ENCODE assay signal across 9 mouse cellular contexts in genomic region chr17:35295796-35296195, GRCm38 (mm10). TPM values are rescaled to one million over a fixed set of nuclear protein-coding genes. Genes with fewer than 3 reads are reported as not detected.
A peak's percentile ranks its signal among the peaks of the same experiment; 100 is the strongest.
DNase-seq lines count a peak whose midpoint lies in the region; ATAC-seq and TF ChIP-seq lines count a peak whose summit lies in the region.
"Not testable (repeated sequence)": the region's sequence is repeated elsewhere in the genome, so short reads cannot be mapped to it uniquely, and the experiment has no call there.
"Had no signal": no experiment of that assay in that cellular context is flagged by ENCODE, and none has a peak within 500 bp of the region (broad histone marks: within the 10 kb centered on the region; RNA-seq: fewer than 3 reads in every experiment).

No protein-coding gene starts in this region.

- intact Hi-C loops in gastrocnemius, postnatal 36 days (cut with DNase I): not testable (repeated sequence)

- H3K9ac ChIP-seq in liver, adult 2 months (ENCODE audit: low read depth, low read length); stomach, postnatal 0 days (ENCODE audit: low read length): not testable (repeated sequence)

- peak; percentile 60; the same call in 1 of the 2 replicates for ATAC-seq in common myeloid progenitor, adult 5-6 weeks (replicated peaks; ENCODE audit: low read depth, poor library complexity, severe bottlenecking)
- not testable (repeated sequence) for ATAC-seq in stomach, postnatal 0 days (ENCODE audit: low FRiP score, low TSS enrichment)

- TF ChIP-seq POLR2A in liver, adult 2 months (IDR thresholded peaks at IDR 0.05; ENCODE audit: extremely low read depth, insufficient read depth, low read length): not testable (repeated sequence)

- not testable (repeated sequence) for H3K79me2 ChIP-seq in liver, adult 2 months (ENCODE audit: control insufficient read depth, insufficient read depth, low read length)

- peak; percentile 64 for TF ChIP-seq CTCF in liver, adult 2 months (IDR thresholded peaks at IDR 0.05; ENCODE audit: low read depth, low read length)
- TF ChIP-seq CTCF in stomach, postnatal 0 days (IDR thresholded peaks at IDR 0.05; ENCODE audit: low read depth): peak; percentile 80

- H3K27ac ChIP-seq in liver, adult 2 months (replicated peaks; ENCODE audit: insufficient read depth, low read depth, low read length); stomach, postnatal 0 days (replicated peaks): not testable (repeated sequence)

- not testable (repeated sequence) for TF ChIP-seq EP300 in stomach, postnatal 0 days (optimal IDR thresholded peaks at IDR 0.05)

- H3K9me3 ChIP-seq in stomach, postnatal 0 days (ENCODE audit: control insufficient read depth, low read length): not testable (repeated sequence)

- whole genome bisulfite sequencing in liver, adult 2 months: 3% methylated on average over 5 of the region's 5 CpGs
- WGBS in stomach, postnatal 0 days: 1% methylated on average over 5 of the region's 5 CpGs

- H3K4me2 ChIP-seq in stomach, postnatal 0 days (replicated peaks; ENCODE audit: low read depth): not testable (repeated sequence)

- not testable (repeated sequence) for H3K4me1 ChIP-seq in liver, adult 2 months (ENCODE audit: control insufficient read depth, insufficient read depth, low read length); stomach, postnatal 0 days (replicated peaks; ENCODE audit: control insufficient read depth, insufficient read depth)

- H3K36me3 ChIP-seq in liver, adult 2 months (ENCODE audit: control insufficient read depth, insufficient read depth, low read length); stomach, postnatal 0 days (ENCODE audit: control insufficient read depth, insufficient read depth, low read length): not testable (repeated sequence)

- H3K27me3 ChIP-seq in liver, adult 2 months (ENCODE audit: control insufficient read depth, insufficient read depth, low read length); stomach, postnatal 0 days (ENCODE audit: control insufficient read depth, insufficient read depth, low read length): not testable (repeated sequence)

- peak; percentile 78 for DNase-seq in 3T3-L1 (ENCODE audit: low read depth, low spot score)
- peak; percentile 46 to 88 for DNase-seq in adrenal gland, adult (ENCODE audit: inconsistent age in 2 of 2, low spot score in 1 of 2)
- DNase-seq in gastrocnemius, postnatal 36 days: peak; percentile 31 to 52
- DNase-seq in kidney, adult 9 months: peak; percentile 65
- DNase-seq in liver, adult 2 months (ENCODE audit: extremely low read depth, low read depth, low spot score): not testable (repeated sequence)
- DNase-seq in natural killer cell, adult 2 months (ENCODE audit: low spot score in 2 of 2): peak; percentile 74 to 83
- DNase-seq in stomach, postnatal 0 days (ENCODE audit: low spot score): peak; percentile 28

- not testable (repeated sequence) for H3K4me3 ChIP-seq in liver, adult 2 months (ENCODE audit: insufficient read depth, low read depth, low read length); stomach, postnatal 0 days (ENCODE audit: low read depth, low read length)

RNA-seq across cellular contexts. Expression of gene H2-Q1, which starts 24.4 kb away (rescaled TPM):
- total RNA-seq in common myeloid progenitor, adult 5-6 weeks (2017): 0.05 TPM in 1 of 2 replicates, not detected in the other
- total RNA-seq in gastrocnemius, postnatal 36 days (2021): under 1 TPM; 0.38 to 0.47 TPM
- 9.1 and 11.1 TPM in 2 replicates for total RNA-seq in liver, adult 2 months (2014; rRNA removed)
- 4.4 and 5.5 TPM in 2 replicates for polyA plus RNA-seq in liver, adult 2 months (2012; rRNA removed)
- not detected in 2 replicates for polyA plus RNA-seq in stomach, postnatal 0 days (2015; fragmentation: Nextera tagmentation; extraction: Ambion mirVana)
- polyA plus RNA-seq: embryonic facial prominence, embryonic 13.5 days had no signal

RNA-seq across cellular contexts. Expression of gene H2-D1, which starts 33.3 kb away (rescaled TPM):
- 427 and 466 TPM in 2 replicates for total RNA-seq in common myeloid progenitor, adult 5-6 weeks (2017)
- total RNA-seq in gastrocnemius, postnatal 36 days (2021): 10 to 100 TPM; 28.2 to 39.1 TPM
- total RNA-seq in liver, adult 2 months (2014; rRNA removed): 444 and 506 TPM in 2 replicates
- 487 and 676 TPM in 2 replicates for polyA plus RNA-seq in liver, adult 2 months (2012; rRNA removed)
- polyA plus RNA-seq in stomach, postnatal 0 days (2015; fragmentation: Nextera tagmentation; extraction: Ambion mirVana): 303 and 307 TPM in 2 replicates

RNA-seq across cellular contexts. Expression of gene H2-Q2, which starts 46.2 kb away (rescaled TPM):
- total RNA-seq in common myeloid progenitor, adult 5-6 weeks (2017): not detected in 2 replicates
- under 1 TPM; 0.20 to 0.77 TPM for total RNA-seq in gastrocnemius, postnatal 36 days (2021)
- 0.81 and 1.2 TPM in 2 replicates for total RNA-seq in liver, adult 2 months (2014; rRNA removed)
- polyA plus RNA-seq in liver, adult 2 months (2012; rRNA removed): 0.37 and 0.75 TPM in 2 replicates
- polyA plus RNA-seq in stomach, postnatal 0 days (2015; fragmentation: Nextera tagmentation; extraction: Ambion mirVana): 1.2 and 1.6 TPM in 2 replicates
- polyA plus RNA-seq: embryonic facial prominence, embryonic 13.5 days had no signal

RNA-seq across cellular contexts. Expression of gene Ddx39b, which starts 54.2 kb away (rescaled TPM):
- total RNA-seq in common myeloid progenitor, adult 5-6 weeks (2017): 199 and 218 TPM in 2 replicates
- total RNA-seq in gastrocnemius, postnatal 36 days (2021): 10 to 100 TPM; 67.7 to 83.0 TPM
- 37.0 and 43.6 TPM in 2 replicates for total RNA-seq in liver, adult 2 months (2014; rRNA removed)
- polyA plus RNA-seq in liver, adult 2 months (2012; rRNA removed): 64.9 and 103 TPM in 2 replicates
- 143 and 145 TPM in 2 replicates for polyA plus RNA-seq in stomach, postnatal 0 days (2015; fragmentation: Nextera tagmentation; extraction: Ambion mirVana)

Comparison
In these comparisons a context has a peak if more than half of its experiments do, and no peak if none do; other contexts are left out.
1. RNA of gene H2-D1, which starts 33.3 kb away (total RNA-seq): 444 to 506 TPM in liver, adult 2 months and 427 to 466 TPM in common myeloid progenitor, adult 5-6 weeks; 28.2 to 39.1 TPM in gastrocnemius, postnatal 36 days; every median in the first group is over 10 times any median in the second.